8 mouse cellular contexts compared by ENCODE assay signal in the genomic region with DNA sequence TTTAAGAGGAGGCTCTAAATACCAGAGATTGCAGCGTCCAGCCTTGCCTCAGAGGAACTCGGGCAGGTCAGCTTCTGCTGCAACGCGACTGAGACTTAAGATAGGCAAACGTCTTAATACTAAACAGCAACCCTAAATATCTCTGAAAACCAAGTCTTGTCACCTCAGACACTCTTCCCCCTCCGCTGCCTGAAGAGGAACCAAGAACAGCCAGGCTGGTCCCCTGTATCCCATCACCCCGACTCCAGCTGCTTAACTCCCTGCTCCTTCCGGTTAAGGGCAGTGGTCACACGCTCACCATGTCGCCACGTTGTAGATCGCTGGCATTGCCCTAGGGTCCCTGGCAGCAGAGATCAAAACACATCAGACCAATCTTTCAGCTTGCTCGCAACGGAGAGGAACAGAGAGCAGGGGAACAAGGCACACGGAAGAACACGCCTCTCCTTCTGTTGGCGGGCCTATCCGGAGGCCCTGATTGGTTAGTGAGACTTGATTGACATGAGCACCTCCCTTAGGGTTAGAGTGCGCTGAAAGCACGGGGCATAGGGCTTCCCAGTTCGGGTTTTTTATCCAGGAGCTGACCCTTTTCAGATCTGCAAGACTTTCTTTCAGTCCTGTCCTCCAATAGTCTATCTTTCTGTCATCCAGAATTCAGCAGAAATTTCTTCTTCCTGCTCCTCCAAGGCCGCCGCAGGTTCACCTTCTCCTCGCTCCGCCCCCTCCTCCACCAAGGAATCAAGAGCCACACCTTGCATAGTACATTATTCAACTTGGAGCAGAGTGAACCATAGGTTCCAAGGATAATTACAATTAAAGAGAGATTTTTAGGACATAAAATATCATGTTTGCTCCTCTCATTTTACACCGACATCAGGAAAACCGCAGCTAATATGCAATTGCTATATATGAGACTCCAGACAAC. TPM values are rescaled to one million over a fixed set of nuclear protein-coding genes. Genes with fewer than 3 reads are reported as not detected.
DNase-seq lines count a peak whose midpoint lies in the region; ATAC-seq and TF ChIP-seq lines count a peak whose summit lies in the region.
"Not testable (repeated sequence)": the region's sequence is repeated elsewhere in the genome, so short reads cannot be mapped to it uniquely, and the experiment has no call there.

TSS of gene Zfp935 (minus strand) at position 323 of the 922 bp plus-strand sequence.

- TF ChIP-seq EP300 in heart, postnatal 0 days (IDR thresholded peaks at IDR 0.05; ENCODE audit: low read depth); liver, embryonic 14.5 days (IDR thresholded peaks at IDR 0.05; ENCODE audit: low read depth): not testable (repeated sequence)

- 5% methylated on average over 27 of the region's 27 CpGs for WGBS in forebrain, embryonic 12.5 days
- 3% methylated on average over 25 of the region's 27 CpGs for WGBS in heart, postnatal 0 days
- 3% methylated on average over 25 of the region's 27 CpGs for WGBS in liver, embryonic 14.5 days (ENCODE audit: insufficient replicate concordance)
- WGBS in neural tube, embryonic 11.5 days, result 5% methylated on average over 25 of the region's 27 CpGs

- not testable (repeated sequence) for H3K27me3 ChIP-seq in forebrain, embryonic 12.5 days; heart, postnatal 0 days (ENCODE audit: control insufficient read depth, insufficient read depth, low read length); liver, embryonic 14.5 days (ENCODE audit: control insufficient read depth, insufficient read depth, low read length); neural tube, embryonic 11.5 days (ENCODE audit: control insufficient read depth, insufficient read depth, low read length)

- H3K27ac ChIP-seq in forebrain, embryonic 12.5 days; liver, embryonic 14.5 days; neural tube, embryonic 11.5 days (ENCODE audit: low read depth, low read length): not testable (repeated sequence)
- H3K27ac ChIP-seq in heart, postnatal 0 days (ENCODE audit: low read depth), result peak within 1 kb of the TSS; percentile 38; the same call in 1 of the 2 replicates

- H3K9ac ChIP-seq in forebrain, embryonic 12.5 days, result peak within 1 kb of the TSS; percentile 48; the same call in 1 of the 2 replicates
- H3K9ac ChIP-seq in heart, postnatal 0 days (replicated peaks; ENCODE audit: low read depth, low read length), result not testable (repeated sequence)
- peak within 1 kb of the TSS; percentile 72 for H3K9ac ChIP-seq in liver, embryonic 14.5 days (replicated peaks)
- peak within 1 kb of the TSS; percentile 52; the same call in 1 of the 2 replicates for H3K9ac ChIP-seq in neural tube, embryonic 11.5 days (ENCODE audit: low read length)

- H3K9me3 ChIP-seq in forebrain, embryonic 12.5 days, result peaks cover 14% of the 10 kb centered on the region; the same call in 1 of the 2 replicates
- not testable (repeated sequence) for H3K9me3 ChIP-seq in heart, postnatal 0 days (replicated peaks; ENCODE audit: control insufficient read depth, low read length); liver, embryonic 14.5 days (ENCODE audit: control insufficient read depth, low read length); neural tube, embryonic 11.5 days (ENCODE audit: control insufficient read depth, low read length)

- peak; percentile 5 for DNase-seq in c-Kit-positive CD71-negative TER-119-negative erythroid progenitor cells, embryonic 14.5 days (ENCODE audit: low read depth)
- DNase-seq in heart, postnatal 0 days (ENCODE audit: low spot score), result not testable (repeated sequence)
- DNase-seq in kidney, postnatal 36 days, result peak; percentile 69 to 70
- DNase-seq in liver, embryonic 14.5 days (ENCODE audit: low read depth in 3 of 3, low spot score in 3 of 3), result peak in 1 of 3 experiments; percentile 1
- DNase-seq in neural tube, embryonic 11.5 days (ENCODE audit: low spot score), result peak; percentile 30
- peak; percentile 0 for DNase-seq in telencephalon, adult 2 months (ENCODE audit: low read depth, low spot score)

- H3K4me3 ChIP-seq in forebrain, embryonic 12.5 days (replicated peaks), result peak within 1 kb of the TSS; percentile 45
- peak within 1 kb of the TSS; percentile 51 for H3K4me3 ChIP-seq in heart, postnatal 0 days (ENCODE audit: low read depth, low read length)
- H3K4me3 ChIP-seq in liver, embryonic 14.5 days (ENCODE audit: insufficient read depth in 1 of 2, low read depth in 2 of 2, low read length in 2 of 2), result peak within 1 kb of the TSS; percentile 53 to 81
- H3K4me3 ChIP-seq in neural tube, embryonic 11.5 days (ENCODE audit: low read depth, low read length), result peak within 1 kb of the TSS; percentile 38

- H3K4me2 ChIP-seq in forebrain, embryonic 12.5 days, result peak within 1 kb of the TSS; percentile 44
- H3K4me2 ChIP-seq in heart, postnatal 0 days (ENCODE audit: low read depth, low read length), result peak within 1 kb of the TSS; percentile 47
- peak within 1 kb of the TSS; percentile 55 for H3K4me2 ChIP-seq in liver, embryonic 14.5 days (ENCODE audit: low read depth)
- peak within 1 kb of the TSS; percentile 25 for H3K4me2 ChIP-seq in neural tube, embryonic 11.5 days (ENCODE audit: low read depth)

- TF ChIP-seq CTCF in heart, postnatal 0 days (IDR thresholded peaks at IDR 0.05; ENCODE audit: low read depth); liver, embryonic 14.5 days (IDR thresholded peaks at IDR 0.05; ENCODE audit: low read depth): not testable (repeated sequence)

- H3K4me1 ChIP-seq in forebrain, embryonic 12.5 days; heart, postnatal 0 days (ENCODE audit: control insufficient read depth, insufficient read depth); liver, embryonic 14.5 days (replicated peaks; ENCODE audit: control insufficient read depth in 2 of 2, insufficient read depth in 2 of 2, low read length in 1 of 2); neural tube, embryonic 11.5 days (ENCODE audit: control insufficient read depth, insufficient read depth, low read length): not testable (repeated sequence)

- ATAC-seq in CD4-positive, CD25-positive, alpha-beta regulatory T cell, adult 4 months, result peak; percentile 75
- not testable (repeated sequence) for ATAC-seq in forebrain, embryonic 12.5 days (ENCODE audit: low FRiP score); heart, postnatal 0 days (ENCODE audit: insufficient read depth, low read depth)
- peak; percentile 61; the same call in 1 of the 2 replicates for ATAC-seq in liver, embryonic 14.5 days (ENCODE audit: insufficient read depth)
- 0 out of 2 replicates have a peak, but pooled peaks have one; percentile 45 for ATAC-seq in neural tube, embryonic 11.5 days (ENCODE audit: insufficient read depth, low FRiP score, low TSS enrichment)

- peaks cover 15% of the 10 kb centered on the region for H3K36me3 ChIP-seq in forebrain, embryonic 12.5 days (replicated peaks)
- H3K36me3 ChIP-seq in heart, postnatal 0 days (replicated peaks; ENCODE audit: control insufficient read depth, insufficient read depth, low read length); liver, embryonic 14.5 days (replicated peaks; ENCODE audit: control insufficient read depth, insufficient read depth, low read depth); neural tube, embryonic 11.5 days (ENCODE audit: control insufficient read depth, insufficient read depth, low read length): not testable (repeated sequence)

RNA-seq across cellular contexts. Expression of gene Zfp935, which starts in this region (rescaled TPM):
- not detected for polyA plus RNA-seq in CD4-positive, CD25-positive, alpha-beta regulatory T cell, adult 4 months (2017; shearing (Covaris generic))
- polyA plus RNA-seq in forebrain, embryonic 12.5 days (2016; fragmentation: Nextera tagmentation; extraction: Ambion mirVana), result 0.76 TPM in 1 of 2 replicates, not detected in the other
- 2.6 TPM in 1 of 2 replicates, not detected in the other for total RNA-seq in heart, postnatal 0 days (2014; rRNA removed; ENCODE audit: low replicate concordance)
- polyA plus RNA-seq in heart, postnatal 0 days (2015; fragmentation: Nextera tagmentation; extraction: Ambion mirVana), result not detected in 2 replicates
- not detected in 2 replicates for polyA plus RNA-seq in liver, embryonic 14.5 days (2012; rRNA removed)
- polyA plus RNA-seq in liver, embryonic 14.5 days (2014; fragmentation: Nextera tagmentation; extraction: Ambion mirVana), result not detected in 2 replicates
- 0.31 TPM in 1 of 2 replicates, not detected in the other for polyA plus RNA-seq in neural tube, embryonic 11.5 days (2014; fragmentation: Nextera tagmentation; extraction: Ambion mirVana)

Comparison
In these comparisons a context has a peak if more than half of its experiments do, and no peak if none do; other contexts are left out.
1. Peak in ATAC-seq in CD4-positive, CD25-positive, alpha-beta regulatory T cell, adult 4 months; RNA of the gene not detected or under 1 TPM.
2. Peak in ATAC-seq, H3K4me3 ChIP-seq, H3K9ac ChIP-seq and H3K4me2 ChIP-seq in liver, embryonic 14.5 days; RNA of the gene not detected or under 1 TPM.
3. Peak in DNase-seq, ATAC-seq, H3K4me3 ChIP-seq, H3K9ac ChIP-seq and H3K4me2 ChIP-seq in neural tube, embryonic 11.5 days; RNA of the gene not detected or under 1 TPM.